Mouse (Mus musculus) liver, adult 2 months (tissue): Measurements from ENCODE around the gene Luzp2. TPM values are rescaled to one million over a fixed set of nuclear protein-coding genes. Genes with fewer than 3 reads are reported as not detected.

Source experiments
- DNase-seq: peaks from one replicate; pipeline ENCODE4 v3.0.0-alpha.2; 2011; ENCODE audit warnings: low read depth, low spot score; ENCODE audit errors: extremely low read depth
- H3K27ac ChIP-seq: fragments of 200-500 bp; replicated peaks from 2 replicates; pipeline ENCODE4 v1.5.1; 2012; ENCODE audit warnings: low read depth, mild to moderate bottlenecking, control low read depth, inconsistent platforms, low read length; ENCODE audit not compliant: insufficient read depth
- H3K27me3 ChIP-seq: fragments of 200-500 bp; 2 replicates; pipeline ENCODE4 v1.6.1; 2012; ENCODE audit warnings: mild to moderate bottlenecking, moderate library complexity, low read length, inconsistent platforms; ENCODE audit not compliant: control insufficient read depth, insufficient read depth
- H3K36me3 ChIP-seq: fragments of 200-500 bp; 2 replicates; pipeline ENCODE4 v1.6.1; 2012; ENCODE audit warnings: low read length, inconsistent platforms; ENCODE audit not compliant: control insufficient read depth, insufficient read depth
- H3K4me1 ChIP-seq: fragments of 200-500 bp; 2 replicates; pipeline ENCODE4 v1.6.1; 2011; ENCODE audit warnings: low read length; ENCODE audit not compliant: control insufficient read depth, insufficient read depth
- H3K4me3 ChIP-seq: fragments of 200-500 bp; 2 replicates; pipeline ENCODE4 v1.5.1; 2011; ENCODE audit warnings: low read depth, mild to moderate bottlenecking, control low read depth, low read length, moderate library complexity; ENCODE audit not compliant: insufficient read depth
- H3K79me2 ChIP-seq: fragments of 200-500 bp; 2 replicates; pipeline ENCODE4 v1.6.1; 2012; ENCODE audit warnings: inconsistent platforms, mild to moderate bottlenecking, low read length, moderate library complexity; ENCODE audit not compliant: control insufficient read depth, insufficient read depth
- H3K9ac ChIP-seq: fragments of 200-500 bp; 2 replicates; pipeline ENCODE4 v1.6.1; 2012; ENCODE audit warnings: low read depth, mild to moderate bottlenecking, control low read depth, inconsistent platforms, low read length
- CTCF ChIP-seq: fragments of 200-500 bp; IDR thresholded peaks from 2 replicates; pipeline ENCODE4 v1.5.1; 2011; ENCODE audit warnings: low read depth, low read length, control low read depth
- POLR2A ChIP-seq: fragments of 200-500 bp; IDR thresholded peaks from 2 replicates; pipeline ENCODE4 v1.6.1; 2011; ENCODE audit warnings: low read length, control low read depth; ENCODE audit not compliant: insufficient read depth; ENCODE audit errors: extremely low read depth
- WGBS: fragments of 180-500 bp; shearing (Covaris S2); methylation state at CpG from one replicate; pipeline ENCODE4 v1.1.7; 2018; 5-methylcytosine and 5-hydroxymethylcytosine counted together
- polyA plus RNA-seq: library from polyadenylated mRNA; depleted of rRNA; stranded (reverse); fragments of >200 nt; gene quantifications from 2 replicates; pipeline ENCODE4 v1.2.3, GENCODE M21; 2012
- total RNA-seq: library from RNA; depleted of rRNA; stranded (reverse); fragments of >200 nt; gene quantifications from 2 replicates; pipeline ENCODE4 v1.2.3, GENCODE M21; 2014

Luzp2 gene
- total and polyA plus RNA-seq, 2 experiments: not detected

DNA sequence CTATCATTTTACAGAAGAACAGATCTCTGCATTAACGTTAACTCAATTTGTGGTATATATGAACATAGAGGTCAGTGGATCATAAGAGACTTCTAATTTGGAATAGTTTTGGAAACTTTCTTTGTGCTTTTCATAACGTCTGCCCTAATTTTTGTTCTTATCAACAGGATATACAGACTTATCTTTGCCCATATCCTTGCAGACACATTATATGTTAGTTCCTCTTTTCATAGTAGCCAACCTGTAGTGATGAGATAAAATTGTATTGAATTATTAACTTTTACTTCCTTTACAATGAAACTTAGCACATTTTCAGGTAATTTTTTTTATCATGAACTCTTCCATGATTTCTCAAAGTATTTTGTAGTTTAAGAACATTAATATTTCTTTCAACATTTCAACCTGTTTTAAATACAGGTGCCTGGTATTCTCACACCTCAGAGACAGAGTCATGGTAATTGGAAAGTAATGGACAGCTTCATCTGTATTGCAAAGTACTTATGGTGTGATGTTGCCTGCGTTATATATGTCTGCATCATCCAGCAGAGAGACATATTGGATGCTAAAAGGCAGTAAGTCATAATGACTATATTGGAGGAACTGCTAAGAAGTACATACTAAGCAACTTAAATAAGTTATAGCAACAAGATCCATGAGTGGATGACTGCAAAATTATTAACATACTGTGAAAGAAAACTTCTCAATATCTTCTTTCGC is 43.8 kb downstream of the Luzp2 start:
- Histone ChIP-seq H3K27me3 (no peaks in the 10 kb centered on the region), H3K4me3 (no peak overlapping the region), H3K27ac (no peak overlapping the region), H3K4me1 (no peaks in the 10 kb centered on the region), H3K79me2 (no peaks in the 10 kb centered on the region), H3K36me3 (no peaks in the 10 kb centered on the region), H3K9ac (no peak overlapping the region)
- DNase-seq: no peak
- 70% methylated on average over 4 of the region's 4 CpGs for WGBS
- TF ChIP-seq POLR2A (no peak), CTCF (no peak)

DNA sequence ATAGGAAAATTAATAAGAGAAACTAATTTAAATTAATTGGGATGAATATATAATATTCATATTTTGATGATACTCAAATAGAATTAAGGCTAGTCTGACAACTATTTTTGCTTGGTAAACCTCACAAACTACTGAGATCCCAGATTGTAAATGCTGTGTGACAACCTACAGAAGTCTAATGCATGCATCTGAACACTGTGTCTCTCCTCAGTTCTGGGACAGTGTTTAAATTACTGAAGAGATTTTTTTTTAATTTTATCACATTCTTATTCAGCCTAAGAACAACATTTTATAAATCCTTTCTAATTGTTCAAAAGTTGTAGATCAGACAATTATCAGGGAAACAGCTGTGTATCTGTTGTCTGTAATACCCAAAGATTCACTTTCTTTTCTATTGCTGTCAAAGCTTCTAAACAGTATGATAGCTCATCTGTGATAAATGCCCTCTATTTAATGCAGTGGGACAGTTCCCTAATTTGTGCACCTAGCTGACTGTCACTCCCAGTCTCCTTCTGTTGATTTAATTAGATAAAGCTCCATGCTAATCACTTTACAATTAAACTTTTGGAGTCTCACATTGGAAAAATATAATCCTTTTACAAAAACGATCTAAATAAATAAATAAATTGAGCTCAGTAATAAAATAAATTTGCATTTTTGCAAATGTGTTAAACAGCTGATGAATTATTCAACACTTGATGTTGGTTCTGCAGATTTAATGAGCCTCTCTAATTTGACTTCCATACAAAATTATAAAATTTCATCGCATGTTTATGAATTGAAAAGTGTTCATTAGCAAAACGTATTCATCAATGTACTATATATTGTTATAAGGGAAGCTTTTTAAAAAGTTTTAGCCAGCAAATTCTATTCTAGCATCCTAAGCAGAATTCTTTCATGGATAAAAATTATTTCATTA is 58.7 kb downstream of the Luzp2 start:
- H3K4me3 ChIP-seq: no peak overlapping the region
- no peak for DNase-seq
- H3K79me2 ChIP-seq: no peaks in the 10 kb centered on the region
- no peak overlapping the region for H3K9ac ChIP-seq
- no peaks in the 10 kb centered on the region for H3K4me1 ChIP-seq
- TF ChIP-seq POLR2A: no peak
- TF ChIP-seq CTCF: no peak
- H3K36me3 ChIP-seq: no peaks in the 10 kb centered on the region
- H3K27ac ChIP-seq: no peak overlapping the region
- H3K27me3 ChIP-seq: no peaks in the 10 kb centered on the region
- 65% methylated on average over 3 of the region's 3 CpGs for WGBS

DNA sequence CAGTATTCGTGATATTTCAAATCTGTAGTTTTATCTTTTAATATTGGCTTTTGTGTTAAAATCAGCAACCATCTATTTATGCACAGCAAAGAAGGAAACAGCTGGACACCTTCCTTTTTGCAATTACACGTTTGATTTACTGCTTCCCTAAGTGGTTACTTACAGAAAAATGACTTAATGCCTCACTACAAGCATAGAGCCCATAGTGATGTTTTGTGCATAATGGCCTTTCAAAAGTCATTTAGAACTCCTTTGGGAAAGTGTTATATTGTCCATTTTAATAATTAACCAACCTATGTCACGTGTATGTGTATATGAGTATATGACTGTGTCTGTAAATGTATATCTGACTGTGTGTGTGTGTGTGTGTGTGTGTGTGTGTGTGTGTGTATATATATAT is 63.3 kb downstream of the Luzp2 start:
- H3K27me3 ChIP-seq: no peaks in the 10 kb centered on the region
- no peak overlapping the region for H3K27ac ChIP-seq
- 46% methylated on average over 3 of the region's 3 CpGs for WGBS
- H3K36me3 ChIP-seq: no peaks in the 10 kb centered on the region
- DNase-seq: no peak
- no peaks in the 10 kb centered on the region for H3K4me1 ChIP-seq
- H3K79me2 ChIP-seq: no peaks in the 10 kb centered on the region
- no peak overlapping the region for H3K9ac ChIP-seq
- no peak overlapping the region for H3K4me3 ChIP-seq
- TF ChIP-seq CTCF (no peak), POLR2A (no peak)

DNA sequence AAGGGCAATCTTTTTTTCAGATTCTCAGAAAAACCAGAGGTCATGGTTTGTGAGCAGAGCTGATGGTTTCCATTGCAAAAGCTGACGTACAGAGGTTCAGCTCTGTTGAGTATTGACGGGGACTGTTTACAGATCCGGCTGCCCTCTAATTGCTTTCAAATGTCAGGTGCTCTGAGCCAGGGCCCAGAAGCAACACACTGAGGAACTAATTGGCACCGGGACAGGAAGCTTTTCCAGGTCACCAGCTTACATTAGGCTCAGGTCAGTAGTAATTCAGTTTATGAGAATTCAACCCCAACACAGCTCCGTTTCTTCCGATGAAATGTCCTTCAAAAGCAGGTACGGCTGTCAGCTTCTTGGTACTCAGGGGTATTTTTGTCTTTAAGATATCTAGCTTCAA is 74.7 kb downstream of the Luzp2 start:
- Histone ChIP-seq H3K27ac (no peak overlapping the region), H3K4me1 (no peaks in the 10 kb centered on the region), H3K9ac (no peak overlapping the region), H3K27me3 (no peaks in the 10 kb centered on the region), H3K4me3 (no peak overlapping the region), H3K79me2 (no peaks in the 10 kb centered on the region), H3K36me3 (no peaks in the 10 kb centered on the region)
- DNase-seq: no peak
- 65% methylated on average over 7 of the region's 7 CpGs for WGBS
- TF ChIP-seq CTCF (no peak), POLR2A (no peak)

DNA sequence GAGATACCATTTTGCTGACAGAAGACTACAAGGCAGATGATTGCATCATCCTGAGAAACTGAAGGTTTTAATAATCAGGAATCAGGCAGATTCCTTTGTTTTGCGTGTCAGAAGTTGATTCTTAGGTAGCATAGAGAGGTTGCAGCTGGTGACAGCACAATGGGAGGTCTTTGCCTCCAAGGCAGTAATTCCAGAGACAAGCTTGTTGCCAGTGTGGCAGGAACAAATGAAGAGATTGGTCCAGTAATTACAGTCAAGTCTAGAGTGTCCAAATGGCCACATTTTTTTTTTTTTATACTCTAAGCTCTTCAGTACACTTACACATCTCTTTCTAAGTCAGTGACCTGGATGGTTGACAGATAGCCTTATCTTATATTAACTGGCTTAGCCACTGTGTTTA is 78.7 kb downstream of the Luzp2 start:
- no peaks in the 10 kb centered on the region for H3K4me1 ChIP-seq
- WGBS: 43% methylated on average over 1 of the region's 1 CpGs
- H3K36me3 ChIP-seq: no peaks in the 10 kb centered on the region
- H3K27me3 ChIP-seq: no peaks in the 10 kb centered on the region
- no peaks in the 10 kb centered on the region for H3K79me2 ChIP-seq
- no peak overlapping the region for H3K4me3 ChIP-seq
- TF ChIP-seq CTCF: no peak
- TF ChIP-seq POLR2A: no peak
- no peak for DNase-seq
- no peak overlapping the region for H3K27ac ChIP-seq
- H3K9ac ChIP-seq: no peak overlapping the region
